Mouse (Mus musculus) bone marrow macrophage, adult 2 months (primary cell): ENCODE measurements around the gene Cyp1b1.

Experiments
- CTCF ChIP-seq: IDR thresholded peaks from 2 replicates; pipeline ENCODE4 v1.5.1; 2012; ENCODE audit warnings: low read depth, mild to moderate bottlenecking, low read length, moderate library complexity
- POLR2A ChIP-seq: IDR thresholded peaks from 2 replicates; pipeline ENCODE4 v1.6.1; 2012; ENCODE audit warnings: mild to moderate bottlenecking, low read depth, low read length, borderline replicate concordance

- TF ChIP-seq CTCF (no peak), POLR2A (no peak)
These were observed 2.9 kb downstream of the Cyp1b1 start for GRCm38 (mm10) chr17:79711944-79712343.
